Comparison of ENCODE assay signal across 9 mouse cellular contexts in genomic region chr7:38105379-38105778, GRCm38 (mm10). TPM values are rescaled to one million over a fixed set of nuclear protein-coding genes. Genes with fewer than 3 reads are reported as not detected.
DNase-seq lines count a peak whose midpoint lies in the region; ATAC-seq lines count a peak whose summit lies in the region.
"Had no signal": no experiment of that assay in that cellular context is flagged by ENCODE, and none has a peak within 500 bp of the region (broad histone marks: within the 10 kb centered on the region; RNA-seq: fewer than 3 reads in every experiment).

No protein-coding gene starts in this region.

- H3K4me3 ChIP-seq in heart, embryonic 12.5 days, result no peak overlapping the region
- no peak overlapping the region for H3K4me3 ChIP-seq in intestine, embryonic 16.5 days (ENCODE audit: low read length)
- no peak overlapping the region for H3K4me3 ChIP-seq in neural tube, embryonic 15.5 days (replicated peaks)

- H3K36me3 ChIP-seq in heart, embryonic 12.5 days, result peaks cover 33% of the 10 kb centered on the region
- peaks cover 6% of the 10 kb centered on the region; the same call in 1 of the 2 replicates for H3K36me3 ChIP-seq in intestine, embryonic 16.5 days (ENCODE audit: control insufficient read depth, insufficient read depth, low read length)
- H3K36me3 ChIP-seq in neural tube, embryonic 15.5 days, result no peaks in the 10 kb centered on the region; the same call in 1 of the 2 replicates

- H3K4me1 ChIP-seq in heart, embryonic 12.5 days (replicated peaks), result peaks cover 16% of the 10 kb centered on the region
- H3K4me1 ChIP-seq in intestine, embryonic 16.5 days (ENCODE audit: control insufficient read depth, insufficient read depth, low read length), result peaks cover 17% of the 10 kb centered on the region
- H3K4me1 ChIP-seq in neural tube, embryonic 15.5 days, result peaks cover 14% of the 10 kb centered on the region

- ATAC-seq in heart, embryonic 12.5 days (ENCODE audit: insufficient number of reproducible peaks, low FRiP score), result no peak
- no peak for ATAC-seq in intestine, embryonic 16.5 days
- ATAC-seq in neural tube, embryonic 15.5 days (ENCODE audit: low FRiP score), result no peak

- no peak overlapping the region for H3K9ac ChIP-seq in heart, embryonic 12.5 days
- H3K9ac ChIP-seq in intestine, embryonic 16.5 days (ENCODE audit: low read depth, low read length), result no peak overlapping the region
- H3K9ac ChIP-seq in neural tube, embryonic 15.5 days (replicated peaks), result no peak overlapping the region

- H3K4me2 ChIP-seq in heart, embryonic 12.5 days, result peak overlapping the region; percentile 98
- H3K4me2 ChIP-seq in intestine, embryonic 16.5 days (ENCODE audit: low read depth, low read length), result peak overlapping the region; percentile 98; the same call in 1 of the 2 replicates
- peak overlapping the region; percentile 96 for H3K4me2 ChIP-seq in neural tube, embryonic 15.5 days

- no peak for DNase-seq in heart, postnatal 4 days
- DNase-seq in spleen, adult 12 weeks (ENCODE audit: low spot score), result peak; percentile 51
- DNase-seq in spleen, postnatal 14 days (ENCODE audit: low spot score in 2 of 2), result no peak
- DNase-seq in adipocyte (ENCODE audit: low spot score), result no peak
- DNase-seq in cerebellum, adult 9-10 months, result no peak
- DNase-seq: lung, postnatal 14 days had no signal

- H3K9me3 ChIP-seq in heart, embryonic 12.5 days (replicated peaks), result no peaks in the 10 kb centered on the region
- H3K9me3 ChIP-seq in intestine, embryonic 16.5 days (ENCODE audit: control insufficient read depth, low read length), result no peaks in the 10 kb centered on the region
- H3K9me3 ChIP-seq in neural tube, embryonic 15.5 days (replicated peaks), result no peaks in the 10 kb centered on the region

- no peaks in the 10 kb centered on the region for H3K27me3 ChIP-seq in heart, embryonic 12.5 days (replicated peaks)
- H3K27me3 ChIP-seq in intestine, embryonic 16.5 days (replicated peaks; ENCODE audit: control insufficient read depth, insufficient read depth, low read length), result no peaks in the 10 kb centered on the region
- H3K27me3 ChIP-seq in neural tube, embryonic 15.5 days (replicated peaks), result no peaks in the 10 kb centered on the region; the same call in 1 of the 2 replicates

- no peak overlapping the region for H3K27ac ChIP-seq in heart, embryonic 12.5 days (ENCODE audit: poor library complexity, severe bottlenecking)
- H3K27ac ChIP-seq in intestine, embryonic 16.5 days (ENCODE audit: low read length), result no peak overlapping the region
- no peak overlapping the region for H3K27ac ChIP-seq in neural tube, embryonic 15.5 days (replicated peaks)

- WGBS in heart, embryonic 12.5 days, result 68% methylated on average over 3 of the region's 3 CpGs
- 90% methylated on average over 3 of the region's 3 CpGs for WGBS in intestine, embryonic 16.5 days
- 90% methylated on average over 3 of the region's 3 CpGs for WGBS in neural tube, embryonic 15.5 days

RNA-seq across cellular contexts. Expression of gene Ccne1, which starts 2.0 kb away (rescaled TPM):
- polyA plus RNA-seq in heart, embryonic 12.5 days (2016; fragmentation: Nextera tagmentation; extraction: Ambion mirVana), result 47.9 and 48.1 TPM in 2 replicates
- 10 to 100 TPM; 15.9 to 16.7 TPM for total RNA-seq in heart, postnatal 4 days (2021)
- polyA plus RNA-seq in intestine, embryonic 16.5 days (2015; fragmentation: Nextera tagmentation; extraction: Ambion mirVana), result 45.8 and 55.9 TPM in 2 replicates
- 19.9 and 25.5 TPM in 2 replicates for polyA plus RNA-seq in neural tube, embryonic 15.5 days (2015; fragmentation: Nextera tagmentation; extraction: Ambion mirVana)
